Mouse (Mus musculus) naive thymus-derived CD4-positive, alpha-beta T cell, adult 2 months (primary cell): ENCODE measurements around the gene Tnfrsf1b.
"Not testable (repeated sequence)": the region's sequence is repeated elsewhere in the genome, so short reads cannot be mapped to it uniquely, and the experiment has no call there.

ENCODE experiments used
- DNase-seq: peaks from one replicate; pipeline ENCODE4 v3.0.0-alpha.2; 2011; ENCODE audit warnings: low read depth

Tnfrsf1b gene

GRCm38 (mm10) chr4:145188561-145188960 is 58.1 kb downstream of the Tnfrsf1b start:
- DNase-seq, result no peak

GRCm38 (mm10) chr4:145187619-145188018 is 59.1 kb downstream of the Tnfrsf1b start:
- no peak for DNase-seq

- DNase-seq, result no peak
Measured at GRCm38 (mm10) chr4:145178918-145179549, 67.6 kb downstream of the Tnfrsf1b start.

- not testable (repeated sequence) for DNase-seq
Measured at GRCm38 (mm10) chr4:145165542-145165941, 81.1 kb downstream of the Tnfrsf1b start.

GRCm38 (mm10) chr4:145164111-145164510 is 82.6 kb downstream of the Tnfrsf1b start:
- DNase-seq, result no peak
